Mouse (Mus musculus) CH12.LX (cell line): ENCODE measurements around the gene Ccnl2. TPM values are rescaled to one million over a fixed set of nuclear protein-coding genes. Genes with fewer than 3 reads are reported as not detected.

Experiments
- DNase-seq: peaks from one replicate; pipeline ENCODE4 v3.0.0-alpha.2; 2013; ENCODE audit errors: extremely low read depth
- H3K27ac ChIP-seq: 2 replicates; pipeline ENCODE4 v1.5.1; 2012; ENCODE audit warnings: low read depth, mild to moderate bottlenecking, control low read depth, moderate library complexity; ENCODE audit not compliant: insufficient read depth
- H3K27me3 ChIP-seq: replicated peaks from 2 replicates; pipeline ENCODE3; 2012; ENCODE audit warnings: inconsistent platforms
- H3K36me3 ChIP-seq, 2 experiments: replicated peaks in 1 of 2; 2 replicates each; pipeline versions ENCODE3 to v1.6.1; 2012; ENCODE audit warnings: inconsistent platforms in 1 of 2, low read length in 1 of 2, mild to moderate bottlenecking in 1 of 2, mixed read lengths in 1 of 2, moderate library complexity in 1 of 2; ENCODE audit not compliant: control insufficient read depth in 1 of 2, insufficient read depth in 1 of 2
- H3K4me1 ChIP-seq, 2 experiments: 2 replicates each; pipeline ENCODE4 v1.6.1; 2012; ENCODE audit warnings: inconsistent platforms in 1 of 2, moderate library complexity in 1 of 2; ENCODE audit not compliant: insufficient read depth in 2 of 2, control insufficient read depth in 1 of 2
- H3K4me2 ChIP-seq: 2 replicates; pipeline ENCODE4 v1.6.1; 2012; ENCODE audit warnings: low read depth, mild to moderate bottlenecking, control low read depth; ENCODE audit not compliant: poor library complexity, insufficient read depth, severe bottlenecking
- H3K4me3 ChIP-seq, 3 experiments: fragments of 150-350 bp in 1 of 3; sonication (generic) in 1 of 3; replicated peaks in 1 of 3; 2 replicates each; pipeline versions ENCODE3 to v1.5.1; 2011 to 2012; ENCODE audit warnings: low read depth in 2 of 3, low read length in 2 of 3, mild to moderate bottlenecking in 2 of 3, moderate library complexity in 2 of 3, control low read depth in 1 of 3, improper control_type of control experiment in 1 of 3, inconsistent platforms in 1 of 3, mixed read lengths in 1 of 3; ENCODE audit not compliant: poor library complexity in 1 of 3
- H3K79me2 ChIP-seq: replicated peaks from 2 replicates; pipeline ENCODE4 v1.6.1; 2012; ENCODE audit warnings: mild to moderate bottlenecking, moderate library complexity; ENCODE audit not compliant: control insufficient read depth, poor library complexity, insufficient read depth, severe bottlenecking; ENCODE audit errors: extremely low read depth
- H3K9ac ChIP-seq: 2 replicates; pipeline ENCODE4 v1.6.1; 2012; ENCODE audit warnings: low read depth, mild to moderate bottlenecking, control low read depth, moderate library complexity; ENCODE audit not compliant: insufficient read depth
- H3K9me3 ChIP-seq: replicated peaks from 2 replicates; pipeline ENCODE3; 2012; ENCODE audit warnings: low read length, inconsistent platforms, mixed read lengths
- CHD1 ChIP-seq: IDR thresholded peaks from 2 replicates; pipeline ENCODE4 v1.6.1; 2012; ENCODE audit warnings: low read depth, low read length, improper control_type of control experiment, inconsistent platforms
- CHD2 ChIP-seq: IDR thresholded peaks from 2 replicates; pipeline ENCODE4 v1.6.1; 2011; ENCODE audit warnings: low read length, improper control_type of control experiment
- CTCF ChIP-seq, 2 experiments: IDR thresholded peaks in 1 of 2; conservative IDR thresholded peaks in 1 of 2; 2 replicates each; pipeline ENCODE4 v1.5.1; 2011 to 2012; ENCODE audit warnings: low read depth in 2 of 2, low read length in 2 of 2, improper control_type of control experiment in 1 of 2, inconsistent platforms in 1 of 2, mild to moderate bottlenecking in 1 of 2, moderate library complexity in 1 of 2
- E2F4 ChIP-seq: IDR thresholded peaks from 2 replicates; pipeline ENCODE4 v1.6.1; 2011; ENCODE audit warnings: low read depth, low read length, improper control_type of control experiment; ENCODE audit not compliant: insufficient replicate concordance
- ELF1 ChIP-seq: IDR thresholded peaks from 2 replicates; pipeline ENCODE4 v1.6.1; 2014; ENCODE audit warnings: low read depth, mild to moderate bottlenecking, inconsistent platforms, low read length, improper control_type of control experiment
- ETS1 ChIP-seq: conservative IDR thresholded peaks from 2 replicates; pipeline ENCODE4 v1.6.1; 2012; ENCODE audit warnings: low read depth, mild to moderate bottlenecking, inconsistent platforms, low read length, improper control_type of control experiment, moderate library complexity
- GABPA ChIP-seq: IDR thresholded peaks from 2 replicates; pipeline ENCODE4 v1.6.1; 2012; ENCODE audit warnings: low read depth, low read length, improper control_type of control experiment, inconsistent platforms; ENCODE audit not compliant: insufficient replicate concordance
- HCFC1 ChIP-seq: IDR thresholded peaks from 2 replicates; pipeline ENCODE4 v1.6.1; 2012; ENCODE audit warnings: low read depth, mild to moderate bottlenecking, inconsistent platforms, low read length, improper control_type of control experiment
- JUND ChIP-seq: conservative IDR thresholded peaks from 2 replicates; pipeline ENCODE4 v1.6.1; 2011; ENCODE audit warnings: low read depth, low read length, improper control_type of control experiment
- KAT2A ChIP-seq: IDR thresholded peaks from 2 replicates; pipeline ENCODE4 v1.6.1; 2012; ENCODE audit warnings: low read length, improper control_type of control experiment, inconsistent platforms; ENCODE audit not compliant: insufficient replicate concordance
- MAX ChIP-seq: IDR thresholded peaks from 2 replicates; pipeline ENCODE4 v1.6.1; 2011; ENCODE audit warnings: low read length, improper control_type of control experiment
- MEF2A ChIP-seq: IDR thresholded peaks from 2 replicates; pipeline ENCODE4 v1.6.1; 2014; ENCODE audit warnings: low read depth, mild to moderate bottlenecking, inconsistent platforms, low read length, improper control_type of control experiment, borderline replicate concordance
- MXI1 ChIP-seq: IDR thresholded peaks from 2 replicates; pipeline ENCODE4 v1.6.1; 2011; ENCODE audit warnings: mild to moderate bottlenecking, low read depth, low read length, improper control_type of control experiment
- MYC ChIP-seq: IDR thresholded peaks from 2 replicates; pipeline ENCODE4 v1.6.1; 2011; ENCODE audit warnings: low read depth, mild to moderate bottlenecking, improper control_type of control experiment, low read length
- NELFE ChIP-seq: IDR thresholded peaks from 2 replicates; pipeline ENCODE4 v1.6.1; 2011; ENCODE audit warnings: low read depth, low read length, improper control_type of control experiment
- NRF1 ChIP-seq: IDR thresholded peaks from 2 replicates; pipeline ENCODE4 v1.6.1; 2014; ENCODE audit warnings: low read depth, mild to moderate bottlenecking, inconsistent platforms, low read length, improper control_type of control experiment, moderate library complexity
- PAX5 ChIP-seq: IDR thresholded peaks from 2 replicates; pipeline ENCODE4 v1.6.1; 2012; ENCODE audit warnings: low read length, inconsistent platforms, mixed read lengths
- POLR2A ChIP-seq: IDR thresholded peaks from 2 replicates; pipeline ENCODE4 v1.6.1; 2011; ENCODE audit warnings: low read depth, mild to moderate bottlenecking, improper control_type of control experiment, low read length
- POLR2AphosphoS2 ChIP-seq: IDR thresholded peaks from 2 replicates; pipeline ENCODE4 v1.6.1; 2011; ENCODE audit warnings: low read depth, low read length, improper control_type of control experiment
- SIN3A ChIP-seq: IDR thresholded peaks from 2 replicates; pipeline ENCODE4 v1.6.1; 2012; ENCODE audit warnings: low read length, improper control_type of control experiment, inconsistent platforms
- SMC3 ChIP-seq: IDR thresholded peaks from 2 replicates; pipeline ENCODE4 v1.6.1; 2011; ENCODE audit warnings: low read depth, low read length, improper control_type of control experiment
- TBP ChIP-seq: conservative IDR thresholded peaks from 2 replicates; pipeline ENCODE4 v1.6.1; 2011; ENCODE audit warnings: low read depth, low read length, improper control_type of control experiment
- UBTF ChIP-seq: IDR thresholded peaks from 2 replicates; pipeline ENCODE4 v1.6.1; 2012; ENCODE audit warnings: low read depth, mild to moderate bottlenecking, inconsistent platforms, low read length, improper control_type of control experiment, moderate library complexity
- ZC3H11A ChIP-seq: IDR thresholded peaks from 2 replicates; pipeline ENCODE4 v1.6.1; 2012; ENCODE audit warnings: low read depth, mild to moderate bottlenecking, inconsistent platforms, low read length, improper control_type of control experiment
- ZMIZ1 ChIP-seq: IDR thresholded peaks from 2 replicates; pipeline ENCODE4 v1.6.1; 2012; ENCODE audit warnings: low read depth, mild to moderate bottlenecking, inconsistent platforms, low read length, improper control_type of control experiment
- ZNF384 ChIP-seq: IDR thresholded peaks from 2 replicates; pipeline ENCODE4 v1.6.1; 2012; ENCODE audit warnings: low read depth, low read length, improper control_type of control experiment, inconsistent platforms
- dilution Hi-C: fragments of 300-500 bp; cut with MboI; formaldehyde crosslinking; loops from 2 replicates; pipeline ENCODE4 v1.14.3; 2020; ENCODE audit warnings: low sequenced_read_pairs; ENCODE audit not compliant: extremely low pct_unique_long_range_greater_than_20kb, extremely low pct_ligation_motif_present
- in situ Hi-C: fragments of 300-500 bp; cut with MboI; formaldehyde crosslinking; loops from 3 replicates; pipeline ENCODE4 v1.14.3; 2019; ENCODE audit warnings: low sequenced_read_pairs, low pct_ligation_motif_present, low pct_unique_long_range_greater_than_20kb, mixed read lengths
- polyA plus RNA-seq: library from polyadenylated mRNA; unstranded; fragments of >175 nt; gene quantifications from 2 replicates; pipeline ENCODE4 v1.2.1, GENCODE M21; 2012; ENCODE audit warnings: low read depth; ENCODE audit not compliant: insufficient read length
- total RNA-seq, 2 experiments: library from RNA; depleted of rRNA; stranded (reverse); fragments of 300-350 nt in 1 of 2; fragments of >200 nt in 1 of 2; gene quantifications; 2 replicates each; pipeline ENCODE4 v1.2.3; 2012 to 2014

Ccnl2 gene
- total and polyA plus RNA-seq, 3 experiments, result 59.6 to 67.7 (median 63.7) TPM

- Histone ChIP-seq H3K4me2 (no peak overlapping the region), H3K79me2 (peaks cover 4% of the 10 kb centered on the region; the same call in 1 of the 2 replicates), H3K9ac (no peak overlapping the region), H3K36me3 (peaks cover 60 to 90% of the 10 kb centered on the region in 2 experiments), H3K27me3 (no peaks in the 10 kb centered on the region), H3K9me3 (no peaks in the 10 kb centered on the region), H3K4me3 (no peak overlapping the region), H3K27ac (no peak overlapping the region), H3K4me1 (peaks cover 14 to 31% of the 10 kb centered on the region in 2 experiments)
- TF ChIP-seq POLR2A (no peak), POLR2AphosphoS2 (no peak), ZC3H11A (no peak), HCFC1 (no peak), UBTF (no peak), TBP (no peak), CTCF (conservative IDR thresholded peaks at IDR 0.05 in 1 of 2, IDR thresholded peaks at IDR 0.05 in 1 of 2; ENCODE audit: low read depth in 2 of 2, low read length in 2 of 2) (no peak), ZNF384 (no peak), MAX (no peak), JUND (no peak), ETS1 (no peak), ZMIZ1 (no peak), NRF1 (no peak), ELF1 (no peak), E2F4 (no peak), SIN3A (no peak), GABPA (no peak), NELFE (no peak)
- dilution Hi-C loops, result no loop called here
- in situ Hi-C loops, result no loop called here
- no peak for DNase-seq
These were observed 42.7 kb downstream of the Ccnl2 start for GRCm38 (mm10) chr4:155854991-155855390.

- Histone ChIP-seq H3K27me3 (no peaks in the 10 kb centered on the region), H3K27ac (no peak overlapping the region), H3K4me1 (peaks cover 12 to 21% of the 10 kb centered on the region in 2 experiments), H3K36me3 (peaks cover 71 to 94% of the 10 kb centered on the region in 2 experiments), H3K9ac (no peak overlapping the region), H3K4me2 (no peak overlapping the region), H3K4me3 (no peak overlapping the region), H3K79me2 (peaks cover 4% of the 10 kb centered on the region; the same call in 1 of the 2 replicates), H3K9me3 (no peaks in the 10 kb centered on the region)
- in situ Hi-C loops, result no loop called here
- no peak for DNase-seq
- TF ChIP-seq PAX5 (no peak), ZMIZ1 (no peak), MEF2A (no peak), JUND (no peak), UBTF (no peak), MYC (no peak), GABPA (no peak), ELF1 (no peak), CHD2 (no peak), CTCF (conservative IDR thresholded peaks at IDR 0.05 in 1 of 2, IDR thresholded peaks at IDR 0.05 in 1 of 2; ENCODE audit: low read depth in 2 of 2, low read length in 2 of 2) (no peak), SMC3 (no peak), CHD1 (no peak), KAT2A (no peak), MXI1 (no peak)
- dilution Hi-C loops, result no loop called here
These were observed 43.8 kb downstream of the Ccnl2 start for GRCm38 (mm10) chr4:155856071-155856470.
